Mouse (Mus musculus) gonadal fat pad, adult 2 months (tissue): ENCODE results near the gene Mllt6. TPM values are rescaled to one million over a fixed set of nuclear protein-coding genes. Genes with fewer than 3 reads are reported as not detected.
"Not testable (repeated sequence)": the region's sequence is repeated elsewhere in the genome, so short reads cannot be mapped to it uniquely, and the experiment has no call there.

Experiments used
- DNase-seq: peaks from one replicate; pipeline ENCODE4 v3.0.0-alpha.2; 2012; ENCODE audit warnings: low read depth
- polyA plus RNA-seq: library from polyadenylated mRNA; depleted of rRNA; stranded (reverse); fragments of >200 nt; gene quantifications from 2 replicates; pipeline ENCODE4 v1.2.3, GENCODE M21; 2012; rRNA removed

Gene Mllt6
- polyA plus RNA-seq, 1 experiment, result 24.5 TPM

GRCm38 (mm10) chr11:97716021-97716420, 52.8 kb downstream of the Mllt6 start:
- no peak for DNase-seq

DNA sequence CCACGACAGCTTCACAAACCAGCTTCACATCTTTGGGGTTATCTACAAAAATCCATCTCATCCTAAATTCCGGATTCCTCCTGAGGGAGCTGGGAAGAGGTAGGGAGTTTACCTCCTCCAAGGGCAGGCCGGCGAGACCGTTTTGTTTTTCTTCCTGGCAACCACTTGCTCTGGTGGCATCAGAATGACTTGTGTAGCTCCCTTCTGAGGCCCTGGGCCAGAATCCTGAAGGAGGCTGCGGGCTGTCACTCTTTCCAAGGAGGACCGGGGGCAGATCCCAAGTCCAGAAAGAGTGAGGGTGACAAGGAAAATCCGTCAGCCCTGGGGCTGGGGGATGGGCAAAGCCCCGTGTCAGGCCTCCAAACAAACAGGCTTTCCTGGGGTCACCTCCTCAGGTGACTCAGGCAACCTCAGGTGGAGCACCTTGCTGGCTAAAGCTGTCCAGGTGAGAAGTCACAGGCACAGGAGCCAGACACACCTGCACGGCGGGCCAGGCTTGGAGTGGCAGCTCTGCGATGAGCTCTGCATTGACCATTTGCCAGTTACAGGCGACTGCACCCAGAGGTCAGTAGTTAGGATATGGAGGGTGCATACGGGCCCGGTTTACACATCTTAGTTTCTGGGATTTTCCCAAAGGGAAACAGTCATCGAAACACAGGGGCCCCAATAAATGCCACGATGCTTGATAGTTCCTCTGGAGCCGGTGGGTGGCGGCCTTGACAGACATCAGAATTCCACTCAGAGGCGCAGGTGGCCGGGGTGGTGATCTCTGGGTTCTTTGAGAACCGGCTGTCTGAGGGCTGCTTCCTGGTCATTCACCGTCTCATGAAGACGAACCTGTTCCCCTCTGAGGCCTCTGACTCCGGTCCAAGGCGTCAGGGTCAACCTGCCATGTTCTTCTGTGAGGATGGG, 54.4 kb downstream of the Mllt6 start:
- DNase-seq, result no peak

DNA sequence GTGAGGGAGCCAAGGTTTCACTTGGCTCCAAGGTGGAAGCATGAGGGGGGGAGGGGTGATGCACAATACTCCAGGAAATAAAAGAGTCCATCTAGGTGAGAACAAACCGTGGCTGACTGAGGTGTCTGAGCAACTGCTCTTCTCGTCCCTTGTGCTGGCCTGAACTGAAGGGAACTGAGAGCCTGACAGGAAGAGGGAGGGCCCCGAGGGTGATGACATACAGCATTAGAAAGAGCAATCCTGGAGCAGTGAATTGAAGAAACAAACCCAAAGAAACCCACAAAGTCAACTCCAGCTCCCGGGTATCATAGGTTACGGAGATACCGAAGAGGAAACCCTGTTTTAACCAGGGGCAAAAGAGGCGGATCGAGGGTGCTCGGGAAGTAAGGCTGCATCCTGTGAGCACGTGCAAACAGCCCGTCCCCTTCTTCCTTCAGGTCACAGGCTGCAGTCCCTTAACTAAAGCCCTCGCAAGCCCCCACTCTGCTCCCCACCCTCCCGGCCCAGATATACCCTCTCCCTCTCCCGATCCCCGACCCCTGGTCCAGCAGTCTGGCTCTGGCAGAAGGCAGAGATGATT, 55.2 kb downstream of the Mllt6 start:
- DNase-seq, result no peak

DNA sequence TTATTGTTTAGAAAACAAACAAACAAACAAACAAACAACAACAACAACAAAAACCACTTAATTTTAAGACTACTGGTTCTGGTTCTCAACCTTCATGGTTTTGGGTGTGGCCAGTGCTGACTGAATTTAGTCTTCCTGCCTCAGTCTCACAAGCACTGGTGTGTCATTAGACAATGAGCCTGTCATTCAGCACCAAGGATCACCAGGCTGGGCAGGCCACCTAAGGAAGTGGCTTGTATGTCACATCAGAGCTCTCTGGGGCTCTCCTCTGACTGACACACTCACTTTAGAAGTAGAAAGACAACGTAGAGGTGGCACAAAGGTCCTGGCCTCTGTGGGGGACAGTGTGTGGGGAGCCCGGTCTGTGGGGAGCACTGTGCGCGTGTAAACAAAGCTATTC, 55.8 kb downstream of the Mllt6 start:
- DNase-seq, result no peak

- no peak for DNase-seq
These were observed 58.1 kb downstream of the Mllt6 start for GRCm38 (mm10) chr11:97721338-97721737.

GRCm38 (mm10) chr11:97723709-97724108, 60.5 kb downstream of the Mllt6 start:
- DNase-seq, result no peak

DNA sequence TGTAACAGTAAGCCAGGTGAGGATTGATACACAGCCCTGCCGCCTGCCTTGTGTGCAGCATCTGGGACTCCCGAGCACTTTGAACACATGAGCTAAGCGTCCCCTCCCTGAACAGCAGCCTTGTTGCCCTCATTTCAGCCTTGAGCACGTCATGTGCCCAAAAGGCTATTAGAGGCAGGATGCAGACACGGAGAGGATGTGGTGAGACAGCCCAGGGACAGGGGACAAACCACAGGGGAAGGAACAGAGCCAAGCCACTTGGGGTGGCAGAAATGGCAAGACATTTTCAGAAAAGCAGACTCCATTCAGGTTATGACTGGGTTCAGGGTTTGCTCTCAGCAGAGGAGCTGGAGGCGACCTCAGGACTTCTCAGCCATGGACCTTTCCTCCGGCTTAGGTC, 65.1 kb downstream of the Mllt6 start:
- DNase-seq, result no peak

GRCm38 (mm10) chr11:97728730-97729129, 65.5 kb downstream of the Mllt6 start:
- DNase-seq, result no peak

DNA sequence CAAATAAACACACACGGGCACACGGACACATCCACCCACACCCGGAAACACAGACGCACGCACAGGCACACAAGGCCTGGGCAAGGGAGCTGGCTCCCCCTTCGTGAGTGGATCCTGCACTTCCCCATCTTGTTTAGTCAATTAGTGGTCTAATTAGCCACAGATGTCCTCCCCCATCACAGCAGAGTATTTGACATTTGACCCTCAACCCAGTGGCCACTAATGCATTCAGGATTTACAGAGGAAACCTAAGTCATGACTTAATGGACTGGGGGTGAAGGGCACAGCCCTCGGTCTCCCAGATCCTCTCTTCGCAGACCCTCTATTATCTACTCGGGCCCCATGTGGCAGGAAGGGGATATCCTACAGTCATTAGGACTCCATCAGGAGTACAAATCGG, 70.5 kb downstream of the Mllt6 start:
- DNase-seq, result no peak

- not testable (repeated sequence) for DNase-seq
These were observed 71.6 kb downstream of the Mllt6 start for GRCm38 (mm10) chr11:97734810-97735209.

Other genes starting within 250 kb of the Mllt6 start
- gene Arhgap23, start 247.9 kb upstream of the Mllt6 start, polyA plus RNA-seq, result 25.6 and 31.5 TPM in 2 replicates
- gene 4933428G20Rik, start 163.1 kb upstream of the Mllt6 start, polyA plus RNA-seq, result 0.07 and 0.24 TPM in 2 replicates
- 0.77 and 1.2 TPM in 2 replicates for gene Srcin1, start 87.2 kb upstream of the Mllt6 start, polyA plus RNA-seq
- gene Epop, start 33.7 kb upstream of the Mllt6 start, polyA plus RNA-seq, result 0.51 and 0.62 TPM in 2 replicates
- gene Cisd3, start 22.4 kb downstream of the Mllt6 start, polyA plus RNA-seq, result 54.1 and 83.1 TPM in 2 replicates
- 33.7 and 43.8 TPM in 2 replicates for gene Pcgf2, start 37.1 kb downstream of the Mllt6 start, polyA plus RNA-seq
- gene Psmb3, start 40.0 kb downstream of the Mllt6 start, polyA plus RNA-seq, result 327 and 453 TPM in 2 replicates
- 16.5 and 17.9 TPM in 2 replicates for gene Pip4k2b, start 81.3 kb downstream of the Mllt6 start, polyA plus RNA-seq
- gene Cwc25, start 103.1 kb downstream of the Mllt6 start, polyA plus RNA-seq, result 8.3 and 8.7 TPM in 2 replicates
- 0.70 TPM in 1 of 2 replicates, not detected in the other for gene 1700001P01Rik, start 112.5 kb downstream of the Mllt6 start, polyA plus RNA-seq
- gene Rpl23, start 119.0 kb downstream of the Mllt6 start, polyA plus RNA-seq, result 161 and 167 TPM in 2 replicates
- 106 and 107 TPM in 2 replicates for gene Lasp1, start 135.6 kb downstream of the Mllt6 start, polyA plus RNA-seq
- gene B230217C12Rik, start 177.4 kb downstream of the Mllt6 start, polyA plus RNA-seq, result 1.3 and 2.1 TPM in 2 replicates
- 0.39 and 1.2 TPM in 2 replicates for gene Fbxo47, start 220.7 kb downstream of the Mllt6 start, polyA plus RNA-seq